Comparison of ENCODE assay signal across 8 mouse cellular contexts in genomic region chr9:31290201-31290862, GRCm38 (mm10). TPM values are rescaled to one million over a fixed set of nuclear protein-coding genes. Genes with fewer than 3 reads are reported as not detected.
DNase-seq lines count a peak whose midpoint lies in the region; ATAC-seq and TF ChIP-seq lines count a peak whose summit lies in the region.

No protein-coding gene starts in this region.

- no peak overlapping the region for H3K4me3 ChIP-seq in limb, embryonic 15.5 days
- H3K4me3 ChIP-seq in limb, embryonic 10.5 days = no peak overlapping the region
- H3K4me3 ChIP-seq in embryonic facial prominence, embryonic 14.5 days (ENCODE audit: low read depth, low read length) = no peak overlapping the region
- H3K4me3 ChIP-seq in lung, postnatal 0 days (ENCODE audit: low read depth, low read length) = no peak overlapping the region

- TF ChIP-seq CTCF in lung, postnatal 0 days (IDR thresholded peaks at IDR 0.05) = 0 out of 2 replicates have a peak, but pooled peaks have one; percentile 3

- no peaks in the 10 kb centered on the region for H3K36me3 ChIP-seq in limb, embryonic 15.5 days
- H3K36me3 ChIP-seq in limb, embryonic 10.5 days = peaks cover 10% of the 10 kb centered on the region
- H3K36me3 ChIP-seq in embryonic facial prominence, embryonic 14.5 days (ENCODE audit: control insufficient read depth, insufficient read depth, low read length) = no peaks in the 10 kb centered on the region
- no peaks in the 10 kb centered on the region for H3K36me3 ChIP-seq in lung, postnatal 0 days (ENCODE audit: insufficient read depth, low read length)

- no peak for DNase-seq in limb, embryonic 10.5 days (ENCODE audit: low spot score)
- DNase-seq in adrenal gland, adult 8-10 months = peak; percentile 20
- peak; percentile 55 for DNase-seq in embryonic facial prominence, embryonic 14.5 days (ENCODE audit: low spot score)
- peak; percentile 72 for DNase-seq in lung, postnatal 0 days (ENCODE audit: low spot score)
- no peak for DNase-seq in frontal cortex, postnatal 36 days (ENCODE audit: low spot score in 2 of 2)
- DNase-seq in heart, postnatal 4 days = no peak

- 0 out of 2 replicates have a peak, but pooled peaks have one; percentile 14 for TF ChIP-seq EP300 in lung, postnatal 0 days (IDR thresholded peaks at IDR 0.05)

- ATAC-seq in limb, embryonic 15.5 days (ENCODE audit: insufficient number of reproducible peaks, low FRiP score, low TSS enrichment, low read depth) = 0 out of 2 replicates have a peak, but pooled peaks have one; percentile 24
- ATAC-seq in embryonic facial prominence, embryonic 14.5 days (ENCODE audit: low read depth) = peak; percentile 65; the same call in 1 of the 2 replicates
- ATAC-seq in lung, postnatal 0 days = peak; percentile 82
- no peak for ATAC-seq in erythroid progenitor cell, adult 5-6 weeks (replicated peaks; ENCODE audit: low FRiP score, poor library complexity, severe bottlenecking)

- H3K27me3 ChIP-seq in limb, embryonic 15.5 days = no peaks in the 10 kb centered on the region
- no peaks in the 10 kb centered on the region for H3K27me3 ChIP-seq in limb, embryonic 10.5 days (ENCODE audit: low read depth, poor library complexity, severe bottlenecking)
- H3K27me3 ChIP-seq in embryonic facial prominence, embryonic 14.5 days (replicated peaks; ENCODE audit: control insufficient read depth, insufficient read depth, low read length) = no peaks in the 10 kb centered on the region
- no peaks in the 10 kb centered on the region for H3K27me3 ChIP-seq in lung, postnatal 0 days (replicated peaks; ENCODE audit: insufficient read depth, low read length)

- H3K4me1 ChIP-seq in limb, embryonic 15.5 days = 0 out of 2 replicates have a peak, but pooled peaks cover 3% of the 10 kb centered on the region
- H3K4me1 ChIP-seq in limb, embryonic 10.5 days = peaks cover 13% of the 10 kb centered on the region
- H3K4me1 ChIP-seq in embryonic facial prominence, embryonic 14.5 days (ENCODE audit: control insufficient read depth, insufficient read depth, low read length) = no peaks in the 10 kb centered on the region
- H3K4me1 ChIP-seq in lung, postnatal 0 days (ENCODE audit: insufficient read depth, low read depth, low read length) = no peaks in the 10 kb centered on the region

- WGBS in limb, embryonic 15.5 days = 72% methylated on average over 14 of the region's 14 CpGs
- 79% methylated on average over 14 of the region's 14 CpGs for WGBS in limb, embryonic 10.5 days
- 84% methylated on average over 14 of the region's 14 CpGs for WGBS in embryonic facial prominence, embryonic 14.5 days
- WGBS in lung, postnatal 0 days = 62% methylated on average over 13 of the region's 14 CpGs

- no peak overlapping the region for H3K9ac ChIP-seq in limb, embryonic 15.5 days
- no peak overlapping the region for H3K9ac ChIP-seq in embryonic facial prominence, embryonic 14.5 days (ENCODE audit: low read depth, low read length)
- H3K9ac ChIP-seq in lung, postnatal 0 days (replicated peaks; ENCODE audit: low read depth) = no peak overlapping the region

- H3K9me3 ChIP-seq in limb, embryonic 15.5 days = no peaks in the 10 kb centered on the region
- H3K9me3 ChIP-seq in limb, embryonic 10.5 days (replicated peaks) = no peaks in the 10 kb centered on the region
- no peaks in the 10 kb centered on the region for H3K9me3 ChIP-seq in embryonic facial prominence, embryonic 14.5 days (ENCODE audit: control insufficient read depth, low read length)
- no peaks in the 10 kb centered on the region for H3K9me3 ChIP-seq in lung, postnatal 0 days (ENCODE audit: low read length)

- peak overlapping the region; percentile 30; the same call in 1 of the 2 replicates for H3K27ac ChIP-seq in limb, embryonic 15.5 days
- no peak overlapping the region for H3K27ac ChIP-seq in limb, embryonic 10.5 days
- H3K27ac ChIP-seq in embryonic facial prominence, embryonic 14.5 days (replicated peaks; ENCODE audit: low read depth, low read length) = 0 out of 2 replicates have a peak overlapping the region, but pooled peaks have one; percentile 10
- 0 out of 2 replicates have a peak overlapping the region, but pooled peaks have one; percentile 4 for H3K27ac ChIP-seq in lung, postnatal 0 days (ENCODE audit: low read length)

- no peak overlapping the region for H3K4me2 ChIP-seq in limb, embryonic 15.5 days
- H3K4me2 ChIP-seq in embryonic facial prominence, embryonic 14.5 days (ENCODE audit: low read depth, low read length) = no peak overlapping the region
- H3K4me2 ChIP-seq in lung, postnatal 0 days (replicated peaks; ENCODE audit: low read depth, low read length) = no peak overlapping the region

RNA-seq across cellular contexts. Expression of gene Prdm10, which starts 10.0 kb away (rescaled TPM):
- polyA plus RNA-seq in limb, embryonic 15.5 days (2015; fragmentation: Nextera tagmentation; extraction: Ambion mirVana) = 4.4 and 4.7 TPM in 2 replicates
- polyA plus RNA-seq in limb, embryonic 10.5 days (2016; fragmentation: Nextera tagmentation; extraction: Ambion mirVana) = 7.3 and 7.5 TPM in 2 replicates
- 10 to 100 TPM in 3 of 4 experiments, 1 to 10 TPM in 1; 7.9 to 10.8 (median 10.5) TPM for total RNA-seq in adrenal gland, adult 8-10 months (2022)
- polyA plus RNA-seq in embryonic facial prominence, embryonic 14.5 days (2014; fragmentation: Nextera tagmentation; extraction: Ambion mirVana) = 4.8 and 5.4 TPM in 2 replicates
- polyA plus RNA-seq in lung, postnatal 0 days (2015; fragmentation: Nextera tagmentation; extraction: Ambion mirVana) = 1.2 and 1.5 TPM in 2 replicates
- total RNA-seq in erythroid progenitor cell, adult 5-6 weeks (2015; ENCODE audit: low replicate concordance) = 25.6 and 25.9 TPM in 2 replicates
- 30.8 and 32.2 TPM in 2 replicates for total RNA-seq in erythroid progenitor cell, adult 5-6 weeks (2017; ENCODE audit: low replicate concordance)
- total RNA-seq in heart, postnatal 4 days (2021) = 1 to 10 TPM; 6.8 to 7.5 TPM

Comparison
In these comparisons a context has a peak if more than half of its experiments do, and no peak if none do; other contexts are left out.
1. DNase-seq: peak in adrenal gland, adult 8-10 months (single experiment), embryonic facial prominence, embryonic 14.5 days (single experiment) and lung, postnatal 0 days (single experiment); none in limb, embryonic 10.5 days (single experiment), frontal cortex, postnatal 36 days (0 of 2) and heart, postnatal 4 days (single experiment).